Mouse (Mus musculus) forebrain, embryonic 15.5 days (tissue): ENCODE measurements around the gene Ogfr. TPM values are rescaled to one million over a fixed set of nuclear protein-coding genes. Genes with fewer than 3 reads are reported as not detected.

Experiments
- ATAC-seq: fragments of 200-750 bp; cut with Nextera tagmentation; replicated peaks from 2 replicates; pipeline ENCODE4 v1.8.0; 2017; ENCODE audit warnings: mild to moderate bottlenecking, moderate TSS enrichment, moderate library complexity
- H3K27ac ChIP-seq: fragments of 300-500 bp; sonication (generic); replicated peaks from 2 replicates; pipeline ENCODE4 v1.5.1; 2015; ENCODE audit warnings: mild to moderate bottlenecking, inconsistent platforms
- H3K27me3 ChIP-seq: fragments of 300-500 bp; sonication (generic); 2 replicates; pipeline ENCODE4 v1.6.1; 2015; ENCODE audit warnings: inconsistent platforms
- H3K36me3 ChIP-seq: fragments of 300-500 bp; sonication (generic); 2 replicates; pipeline ENCODE4 v1.6.1; 2015; ENCODE audit warnings: mild to moderate bottlenecking, inconsistent platforms
- H3K4me1 ChIP-seq: fragments of 300-500 bp; sonication (generic); 2 replicates; pipeline ENCODE4 v1.6.1; 2015; ENCODE audit warnings: inconsistent platforms
- H3K4me2 ChIP-seq: fragments of 300-500 bp; sonication (generic); replicated peaks from 2 replicates; pipeline ENCODE4 v1.6.1; 2015; ENCODE audit warnings: mild to moderate bottlenecking, inconsistent platforms
- H3K4me3 ChIP-seq: fragments of 300-500 bp; sonication (generic); 2 replicates; pipeline ENCODE4 v1.5.1; 2015; ENCODE audit warnings: mild to moderate bottlenecking, inconsistent platforms
- H3K9ac ChIP-seq: fragments of 300-500 bp; sonication (generic); replicated peaks from 2 replicates; pipeline ENCODE4 v1.6.1; 2015; ENCODE audit warnings: mild to moderate bottlenecking, inconsistent platforms
- H3K9me3 ChIP-seq: fragments of 300-500 bp; sonication (generic); 2 replicates; pipeline ENCODE4 v1.6.1; 2016; ENCODE audit warnings: inconsistent platforms
- WGBS: fragments of 180-500 bp; shearing (Covaris S2); methylation state at CpG from one replicate; pipeline ENCODE4 v1.1.7; 2015; ENCODE audit warnings: mixed read lengths; 5-methylcytosine and 5-hydroxymethylcytosine counted together
- polyA plus RNA-seq: library from polyadenylated mRNA; unstranded; fragments of >200 nt; fragmentation: Nextera tagmentation; extraction: Ambion mirVana; gene quantifications from 2 replicates; pipeline ENCODE4 v1.2.1, GENCODE M21; 2015

Ogfr gene
- polyA plus RNA-seq, 1 experiment from 2014 or later, result 89.1 TPM

GRCm38 (mm10) chr2:180569028-180569643 lies 19.9 kb upstream of the Ogfr start:
- Histone ChIP-seq H3K9me3 (no peaks in the 10 kb centered on the region), H3K27ac (no peak overlapping the region), H3K4me1 (peaks cover 11% of the 10 kb centered on the region), H3K4me2 (no peak overlapping the region), H3K36me3 (no peaks in the 10 kb centered on the region), H3K9ac (no peak overlapping the region), H3K27me3 (no peaks in the 10 kb centered on the region), H3K4me3 (no peak overlapping the region)
- peak; percentile 69 for ATAC-seq
- 19% methylated on average over 3 of the region's 3 CpGs for WGBS

- no peak overlapping the region for H3K4me3 ChIP-seq
- H3K36me3 ChIP-seq, result no peaks in the 10 kb centered on the region
- no peaks in the 10 kb centered on the region for H3K27me3 ChIP-seq
- 42% methylated on average over 4 of the region's 4 CpGs for WGBS
- ATAC-seq, result no peak
- no peak overlapping the region for H3K9ac ChIP-seq
- no peak overlapping the region for H3K4me2 ChIP-seq
- H3K4me1 ChIP-seq, result no peaks in the 10 kb centered on the region
- no peaks in the 10 kb centered on the region for H3K9me3 ChIP-seq
- no peak overlapping the region for H3K27ac ChIP-seq
These were observed 12.6 kb upstream of the Ogfr start for GRCm38 (mm10) chr2:180576482-180576881.

- 4% methylated on average over 3 of the region's 3 CpGs for WGBS
- ATAC-seq, result no peak
- no peak overlapping the region for H3K27ac ChIP-seq
These were observed 10.4 kb upstream of the Ogfr start for GRCm38 (mm10) chr2:180578686-180579085.

GRCm38 (mm10) chr2:180581002-180581401 lies 8.0 kb upstream of the Ogfr start, which contains the start of gene Mrgbp:
TSS of gene Mrgbp (plus strand) at chr2:180581304.
- Histone ChIP-seq H3K4me3 (no peak within 1 kb of the TSS), H3K4me1 (peaks cover 26% of the 10 kb centered on the region), H3K4me2 (no peak within 1 kb of the TSS), H3K27ac (no peak within 1 kb of the TSS), H3K9me3 (no peaks in the 10 kb centered on the region), H3K27me3 (no peaks in the 10 kb centered on the region), H3K9ac (no peak within 1 kb of the TSS), H3K36me3 (peaks cover 10% of the 10 kb centered on the region)
- ATAC-seq, result no peak
- 72% methylated on average over 3 of the region's 3 CpGs for WGBS

More at GRCm38 (mm10) chr2:180578686-180579085, 10.4 kb upstream of the Ogfr start:
- Histone ChIP-seq H3K9me3 (no peaks in the 10 kb centered on the region), H3K4me3 (no peak overlapping the region), H3K9ac (no peak overlapping the region), H3K4me2 (no peak overlapping the region), H3K4me1 (peaks cover 11% of the 10 kb centered on the region), H3K36me3 (no peaks in the 10 kb centered on the region), H3K27me3 (no peaks in the 10 kb centered on the region)

GRCm38 (mm10) chr2:180582481-180583153 lies 6.4 kb upstream of the Ogfr start:
- no peaks in the 10 kb centered on the region for H3K9me3 ChIP-seq
- peak overlapping the region; percentile 94 for H3K9ac ChIP-seq
- peak overlapping the region; percentile 69 for H3K4me2 ChIP-seq
- H3K27me3 ChIP-seq, result no peaks in the 10 kb centered on the region
- peak; percentile 80 for ATAC-seq
- H3K36me3 ChIP-seq, result peaks cover 19% of the 10 kb centered on the region
- peaks cover 26% of the 10 kb centered on the region for H3K4me1 ChIP-seq
- peak overlapping the region; percentile 65 for H3K27ac ChIP-seq
- under 1% methylated on average over 52 of the region's 57 CpGs for WGBS
- H3K4me3 ChIP-seq, result peak overlapping the region; percentile 67

GRCm38 (mm10) chr2:180583154-180583507 lies 5.9 kb upstream of the Ogfr start:
- Histone ChIP-seq H3K4me2 (peak overlapping the region; percentile 69), H3K36me3 (peaks cover 19% of the 10 kb centered on the region), H3K4me1 (peaks cover 26% of the 10 kb centered on the region), H3K27me3 (no peaks in the 10 kb centered on the region), H3K9ac (peak overlapping the region; percentile 94), H3K27ac (no peak overlapping the region), H3K9me3 (no peaks in the 10 kb centered on the region), H3K4me3 (peak overlapping the region; percentile 67)
- 31% methylated on average over 6 of the region's 7 CpGs for WGBS
- no peak for ATAC-seq

- H3K4me2 ChIP-seq, result peak overlapping the region; percentile 83
- WGBS, result 47% methylated on average over 6 of the region's 6 CpGs
- ATAC-seq, result peak; percentile 7; the same call in 1 of the 2 replicates
- peak overlapping the region; percentile 95 for H3K27ac ChIP-seq
- peaks cover 47% of the 10 kb centered on the region for H3K36me3 ChIP-seq
- no peaks in the 10 kb centered on the region for H3K27me3 ChIP-seq
- H3K9me3 ChIP-seq, result no peaks in the 10 kb centered on the region
- peak overlapping the region; percentile 96 for H3K9ac ChIP-seq
- H3K4me3 ChIP-seq, result peak overlapping the region; percentile 94
- H3K4me1 ChIP-seq, result peaks cover 32% of the 10 kb centered on the region
These were observed 316 bp upstream of the Ogfr start for GRCm38 (mm10) chr2:180588736-180589122.

GRCm38 (mm10) chr2:180597490-180597889 lies 8.4 kb downstream of the Ogfr start, which contains the start of gene Col9a3:
TSS of gene Col9a3 (plus strand) at chr2:180597790.
- H3K9me3 ChIP-seq, result no peaks in the 10 kb centered on the region
- ATAC-seq, result no peak
- H3K27me3 ChIP-seq, result 0 out of 2 replicates have a peak, but pooled peaks cover 5% of the 10 kb centered on the region
- H3K27ac ChIP-seq, result no peak within 1 kb of the TSS
- H3K4me3 ChIP-seq, result peak within 1 kb of the TSS; percentile 37
- peak within 1 kb of the TSS; percentile 32 for H3K9ac ChIP-seq
- WGBS, result 41% methylated on average over 4 of the region's 4 CpGs
- H3K36me3 ChIP-seq, result peaks cover 27% of the 10 kb centered on the region
- H3K4me1 ChIP-seq, result peaks cover 30% of the 10 kb centered on the region
- peak within 1 kb of the TSS; percentile 52 for H3K4me2 ChIP-seq

- Histone ChIP-seq H3K4me1 (peaks cover 30% of the 10 kb centered on the region), H3K4me3 (peak overlapping the region; percentile 37), H3K4me2 (peak overlapping the region; percentile 52), H3K9ac (peak overlapping the region; percentile 32), H3K36me3 (peaks cover 19% of the 10 kb centered on the region), H3K27ac (no peak overlapping the region), H3K9me3 (no peaks in the 10 kb centered on the region), H3K27me3 (0 out of 2 replicates have a peak, but pooled peaks cover 5% of the 10 kb centered on the region)
- WGBS, result under 1% methylated on average over 37 of the region's 41 CpGs
- ATAC-seq, result peak; percentile 49
These were observed 9.2 kb downstream of the Ogfr start for GRCm38 (mm10) chr2:180598157-180598705.

GRCm38 (mm10) chr2:180600569-180601021 lies 11.6 kb downstream of the Ogfr start:
- ATAC-seq, result peak; percentile 55
- H3K36me3 ChIP-seq, result no peaks in the 10 kb centered on the region
- H3K4me3 ChIP-seq, result no peak overlapping the region
- peaks cover 35% of the 10 kb centered on the region for H3K4me1 ChIP-seq
- H3K4me2 ChIP-seq, result no peak overlapping the region
- WGBS, result 5% methylated on average over 9 of the region's 9 CpGs
- H3K27me3 ChIP-seq, result 0 out of 2 replicates have a peak, but pooled peaks cover 5% of the 10 kb centered on the region
- no peaks in the 10 kb centered on the region for H3K9me3 ChIP-seq
- peak overlapping the region; percentile 60 for H3K27ac ChIP-seq
- no peak overlapping the region for H3K9ac ChIP-seq

GRCm38 (mm10) chr2:180604781-180605180 lies 15.7 kb downstream of the Ogfr start:
- H3K4me3 ChIP-seq, result no peak overlapping the region
- WGBS, result 52% methylated on average over 6 of the region's 6 CpGs
- ATAC-seq, result no peak
- H3K36me3 ChIP-seq, result no peaks in the 10 kb centered on the region
- H3K9me3 ChIP-seq, result no peaks in the 10 kb centered on the region
- peaks cover 16% of the 10 kb centered on the region for H3K4me1 ChIP-seq
- no peak overlapping the region for H3K27ac ChIP-seq
- no peaks in the 10 kb centered on the region for H3K27me3 ChIP-seq
- H3K4me2 ChIP-seq, result no peak overlapping the region
- H3K9ac ChIP-seq, result no peak overlapping the region

GRCm38 (mm10) chr2:180610283-180610682 lies 21.2 kb downstream of the Ogfr start:
- Histone ChIP-seq H3K9ac (no peak overlapping the region), H3K27ac (no peak overlapping the region), H3K4me2 (no peak overlapping the region), H3K4me1 (no peaks in the 10 kb centered on the region), H3K9me3 (no peaks in the 10 kb centered on the region), H3K36me3 (no peaks in the 10 kb centered on the region), H3K27me3 (no peaks in the 10 kb centered on the region), H3K4me3 (no peak overlapping the region)
- 80% methylated on average over 4 of the region's 4 CpGs for WGBS
- ATAC-seq, result no peak
